Mouse (Mus musculus): ENCODE results near the gene Plek.
"Not testable (repeated sequence)": the region's sequence is repeated elsewhere in the genome, so short reads cannot be mapped to it uniquely, and the experiment has no call there.

Gene Plek

DNA sequence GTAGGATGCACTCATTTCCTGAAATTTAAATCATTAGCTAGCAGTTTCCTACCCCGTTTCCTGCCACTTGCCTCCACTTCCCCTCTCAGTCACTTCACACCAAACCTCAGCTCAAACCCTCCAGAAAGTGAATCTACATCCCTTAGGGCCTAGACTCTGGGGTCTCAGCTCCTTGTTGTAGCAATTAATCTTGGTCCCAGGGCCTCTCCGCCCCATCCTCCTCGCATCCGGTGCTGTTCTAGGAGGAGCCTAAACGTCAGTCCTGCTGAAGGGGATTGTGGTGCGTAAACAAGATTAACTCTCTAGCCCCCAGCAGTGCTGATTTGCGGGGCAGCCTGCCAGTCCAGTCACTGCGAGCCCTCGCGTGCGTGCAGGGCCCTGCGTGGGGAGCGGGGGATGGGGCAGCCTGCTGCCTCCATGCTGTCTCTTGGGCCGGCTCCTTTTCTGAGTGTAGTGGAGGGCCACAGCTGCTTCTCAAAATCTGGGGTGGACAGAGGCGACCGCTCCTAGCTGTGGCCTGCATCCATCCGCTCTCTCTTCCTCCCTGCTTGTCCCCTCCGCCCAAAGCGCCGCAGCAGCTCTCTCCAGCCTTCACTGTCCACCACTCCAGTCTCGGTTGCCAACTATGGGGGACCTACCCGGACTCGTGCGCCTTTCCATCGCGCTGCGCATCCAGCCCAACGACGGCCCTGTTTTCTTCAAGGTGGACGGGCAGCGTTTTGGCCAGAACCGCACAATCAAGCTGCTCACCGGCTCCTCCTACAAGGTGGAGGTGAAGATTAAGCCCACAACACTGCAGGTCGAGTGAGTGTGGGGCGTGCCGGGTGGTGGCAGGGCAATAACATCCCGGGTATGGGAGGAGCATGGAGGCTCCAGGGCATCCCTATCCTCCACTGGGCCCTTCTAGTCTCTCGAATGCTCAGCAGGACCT lies at the start of gene Plek, which contains the start of gene Cnrip1:
Gene Plek, minus strand, starts transcription at position 837 of the 931 bp plus-strand sequence.
Gene Cnrip1, plus strand, starts transcription at position 42 of the 931 bp plus-strand sequence.
- DNase-seq = peak; percentile 82 to 87

DNA sequence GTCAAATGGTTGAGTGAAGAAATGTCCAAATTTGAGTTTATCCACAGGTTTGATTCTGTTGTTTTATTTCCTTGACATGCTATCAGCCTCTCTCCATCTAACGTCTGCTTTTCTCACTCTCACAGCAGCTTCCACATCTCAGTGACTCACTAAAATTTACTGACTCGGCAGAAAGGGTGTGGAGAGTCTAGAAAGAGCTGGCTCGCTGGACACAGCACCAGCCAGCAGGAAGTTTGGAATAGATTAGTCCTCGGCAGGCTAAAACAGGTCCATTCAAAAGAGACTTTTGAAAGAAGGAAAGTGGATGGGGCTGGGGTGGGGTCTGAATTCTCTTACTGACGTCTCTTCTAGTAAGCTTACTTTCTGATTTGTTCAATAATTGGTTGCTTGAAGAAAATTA lies 33.9 kb upstream of the Plek start:
- DNase-seq = peak in 1 of 2 experiments; percentile 14

DNA sequence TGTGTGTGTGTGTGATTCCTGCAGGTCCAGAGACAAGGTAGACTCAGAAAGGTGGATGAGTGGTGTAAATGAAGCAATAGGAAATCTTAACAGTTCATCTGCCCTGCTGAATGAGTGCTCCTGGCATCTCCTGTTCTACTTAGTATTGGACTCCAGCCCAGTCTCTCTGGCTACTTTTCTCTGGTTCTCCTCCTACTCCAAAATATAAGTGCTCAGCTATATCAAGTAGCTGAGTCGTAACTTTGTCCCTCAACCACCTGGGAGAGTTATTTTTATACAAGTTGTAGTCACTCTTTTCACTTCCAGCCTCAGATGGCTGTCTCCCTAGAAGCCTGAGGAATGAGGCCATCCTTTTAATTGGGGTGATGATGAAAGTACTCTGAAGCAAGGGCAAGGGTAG lies 31.7 kb upstream of the Plek start:
- no peak for DNase-seq

GRCm38 (mm10) chr11:17083455-17083854 lies 31.3 kb upstream of the Plek start:
- DNase-seq = no peak

DNA sequence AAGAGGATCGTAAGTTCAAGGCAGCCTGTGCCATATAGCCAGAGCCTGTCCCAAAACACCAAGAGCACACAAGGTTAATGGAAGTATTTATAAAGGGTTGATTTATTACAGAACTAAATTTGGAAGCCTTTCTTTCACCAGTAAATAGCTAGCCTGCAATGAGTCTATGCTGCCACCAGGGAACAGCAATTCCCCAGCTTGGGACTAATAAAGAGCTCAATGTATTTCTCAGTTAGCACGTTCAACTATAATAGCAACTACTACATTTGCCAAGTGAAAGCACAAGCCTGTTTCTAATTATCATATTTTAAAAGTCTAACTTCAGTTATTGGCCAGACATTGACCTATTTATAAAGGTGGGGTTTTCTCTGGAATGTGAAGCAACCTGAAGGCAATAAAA lies 30.8 kb upstream of the Plek start:
- DNase-seq = peak; percentile 41 to 52

DNA sequence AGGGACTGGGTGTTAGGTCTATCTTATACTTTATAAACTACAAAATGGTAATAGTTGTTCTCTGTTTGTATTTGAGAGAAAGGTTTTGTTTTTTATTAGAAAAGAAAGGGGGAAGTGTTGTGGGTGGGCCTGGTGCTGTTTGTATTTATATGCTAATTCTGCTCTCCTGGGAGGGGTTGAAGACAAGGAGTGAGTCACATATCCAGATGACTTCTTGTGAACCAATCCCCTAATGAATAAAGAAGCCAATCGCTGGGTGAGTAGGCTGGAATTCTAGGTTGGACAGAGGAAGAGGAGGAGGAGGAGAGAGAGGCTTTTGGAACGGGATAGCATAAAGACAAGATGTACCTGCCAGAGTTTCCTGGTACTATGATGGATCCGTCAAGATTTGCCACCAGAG lies 29.9 kb upstream of the Plek start:
- DNase-seq = no peak

- DNase-seq = no peak
Observed at GRCm38 (mm10) chr11:17075656-17076055, 23.5 kb upstream of the Plek start.

DNA sequence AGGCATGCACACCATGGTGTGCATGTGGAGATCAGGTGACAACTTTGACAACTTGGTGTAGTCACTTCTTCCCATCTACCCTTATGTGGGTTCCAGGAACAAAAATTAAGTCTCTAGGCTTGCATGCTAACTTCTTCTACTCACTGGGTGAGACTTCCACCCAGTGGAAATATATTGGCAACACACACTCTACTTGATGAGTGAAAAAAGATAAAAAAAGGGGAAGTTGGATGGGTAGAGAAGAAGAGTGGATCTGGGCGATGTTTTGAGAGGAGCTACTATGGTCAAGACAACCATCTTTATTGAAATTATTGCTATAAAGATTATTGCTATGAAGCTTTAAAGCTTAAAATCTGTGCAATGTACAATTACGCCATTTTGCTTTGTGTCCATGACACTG lies 17.2 kb upstream of the Plek start:
- not testable (repeated sequence) for DNase-seq

DNA sequence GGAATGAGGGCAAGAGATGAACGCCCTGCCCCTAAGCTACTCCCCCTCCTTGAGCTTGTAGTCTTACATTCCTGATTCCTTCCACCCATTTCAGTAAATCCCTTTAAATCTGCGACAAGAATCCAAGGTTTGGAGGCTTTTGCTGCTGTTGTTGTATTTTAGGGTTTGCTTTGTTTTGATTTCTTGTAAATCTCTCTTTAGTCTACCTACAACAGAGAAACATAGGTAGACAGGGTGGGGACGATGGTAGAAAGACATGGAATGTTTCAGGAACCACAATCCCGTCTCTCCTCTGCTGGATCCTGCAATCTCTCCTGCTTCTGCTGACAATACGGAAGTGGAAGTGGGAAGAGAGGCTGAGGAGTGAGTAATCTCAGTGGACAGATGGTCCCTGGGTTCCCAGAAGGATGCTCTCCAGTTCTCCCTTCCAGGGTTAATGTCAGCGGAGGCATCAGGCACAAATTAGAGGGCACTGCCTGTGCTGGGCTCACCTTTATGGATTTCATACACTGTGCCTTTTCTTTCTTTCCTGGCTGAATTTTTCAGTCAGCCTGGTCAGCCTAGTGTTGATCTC lies 382 bp upstream of the Plek start:
- peak; percentile 2 to 7 for DNase-seq

GRCm38 (mm10) chr11:17045806-17046205 lies 6.4 kb downstream of the Plek start:
- no peak for DNase-seq

- DNase-seq = no peak
Observed at GRCm38 (mm10) chr11:17023984-17024383, 28.2 kb downstream of the Plek start.

- DNase-seq = peak; percentile 27 to 30
Observed at GRCm38 (mm10) chr11:17023206-17023605, 29.0 kb downstream of the Plek start.

DNA sequence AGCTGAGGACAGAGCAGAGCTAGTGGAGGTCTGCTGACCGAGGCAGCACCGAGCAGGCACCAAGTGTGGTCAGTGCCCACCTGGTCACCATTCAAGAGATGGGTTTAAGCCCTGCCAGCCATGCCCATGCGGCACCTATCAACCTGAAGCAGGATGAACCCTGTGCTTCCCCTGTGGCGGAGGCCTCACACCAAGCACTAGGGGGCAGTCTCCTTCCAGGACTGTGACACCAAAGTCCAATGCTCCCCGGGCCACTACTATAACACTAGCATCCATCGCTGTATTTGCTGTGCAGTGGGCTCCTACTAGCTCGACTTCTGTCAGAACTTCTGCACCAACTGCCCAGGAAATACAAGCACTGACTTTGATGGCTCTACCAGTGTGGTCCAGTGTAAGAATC lies 32.9 kb downstream of the Plek start:
- DNase-seq = no peak

- DNase-seq = no peak
Observed at GRCm38 (mm10) chr11:17012948-17013347, 39.2 kb downstream of the Plek start.

- no peak for DNase-seq
Observed at GRCm38 (mm10) chr11:17008498-17008941, 43.7 kb downstream of the Plek start.

- no peak for DNase-seq
Observed at GRCm38 (mm10) chr11:17007517-17008173, 44.5 kb downstream of the Plek start.

GRCm38 (mm10) chr11:17006526-17006925 lies 45.7 kb downstream of the Plek start:
- DNase-seq = not testable (repeated sequence)

GRCm38 (mm10) chr11:17004899-17005846 lies 47.0 kb downstream of the Plek start:
- no peak for DNase-seq

DNA sequence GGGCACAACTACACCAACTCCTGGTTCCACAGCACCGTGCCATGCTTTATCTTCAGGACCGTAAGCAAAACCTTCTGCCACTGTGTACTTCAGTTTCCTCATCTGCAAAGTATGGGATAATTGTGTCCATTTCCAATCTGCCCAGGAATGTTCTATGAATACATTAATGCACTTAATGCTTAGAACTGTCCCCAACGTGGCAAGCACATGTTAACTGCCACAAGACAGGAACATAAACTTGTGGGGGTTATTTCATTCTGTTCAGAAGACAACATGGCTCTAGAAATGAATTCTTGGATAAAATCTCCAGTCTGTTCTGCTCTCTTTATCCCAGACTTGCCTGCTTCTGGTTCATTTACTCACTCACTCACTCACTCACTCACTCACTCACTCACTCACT lies 48.4 kb downstream of the Plek start:
- DNase-seq = no peak

DNA sequence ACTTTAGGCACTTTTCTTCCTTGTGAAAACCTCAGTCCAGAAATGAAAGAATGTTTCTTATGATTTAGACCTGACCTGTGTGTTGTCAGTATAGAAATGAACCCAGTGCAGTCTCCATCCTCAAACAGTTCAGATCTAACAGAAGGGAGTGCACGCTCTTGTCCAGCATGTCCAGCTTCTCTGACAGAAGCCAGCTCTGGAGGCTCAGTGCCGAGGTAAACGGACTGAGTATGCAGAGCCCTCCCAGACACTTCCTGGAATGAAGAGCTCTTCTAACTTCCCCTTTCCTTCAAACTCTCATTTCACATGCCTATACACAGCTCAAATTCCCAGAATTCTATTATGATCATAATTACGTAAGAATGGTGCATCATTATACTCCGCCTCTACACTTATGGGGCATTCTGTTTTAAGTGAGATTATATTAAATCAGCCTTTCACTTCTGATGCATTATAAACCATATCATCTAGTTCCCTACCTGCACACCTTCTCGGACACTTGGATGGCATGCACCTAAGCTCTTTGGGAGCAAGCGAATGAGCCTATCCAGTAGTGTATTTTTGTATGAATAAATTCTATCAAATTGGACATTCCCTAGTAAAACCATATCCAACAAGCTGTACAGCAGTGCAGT lies 49.3 kb downstream of the Plek start:
- DNase-seq = no peak
